Mouse (Mus musculus) urinary bladder, postnatal 4 days (tissue): ENCODE measurements around the gene Nr3c2.
A peak's percentile ranks its signal among the peaks of the same experiment; 100 is the strongest.

Experiments
- DNase-seq, 2 experiments: peaks; one replicate each; pipeline ENCODE4 v3.0.0; 2021 to 2022; ENCODE audit warnings: low spot score in 2 of 2

Nr3c2 gene

GRCm38 (mm10) chr8:77250094-77250493, 350.9 kb downstream of the Nr3c2 start:
- DNase-seq: no peak

DNA sequence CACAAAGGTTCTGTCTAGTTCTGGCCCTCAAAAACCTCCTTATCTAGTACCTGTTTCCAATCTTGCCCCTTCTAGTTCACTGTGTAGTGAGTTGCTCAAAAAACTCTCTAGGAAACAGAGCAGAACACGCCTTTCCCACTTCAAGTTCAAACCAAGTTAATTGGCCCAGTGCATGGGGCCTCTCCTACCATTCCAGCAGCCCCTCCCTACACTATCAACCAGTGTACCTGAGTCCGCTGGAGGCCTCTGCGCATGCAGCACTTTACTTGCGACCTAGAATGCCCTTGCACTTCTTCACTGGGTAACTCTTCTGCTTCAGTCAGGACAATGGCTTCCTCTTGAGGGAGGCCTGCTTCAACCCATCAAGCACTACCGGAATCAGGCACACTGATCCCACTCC, 351.9 kb downstream of the Nr3c2 start:
- DNase-seq: no peak

DNA sequence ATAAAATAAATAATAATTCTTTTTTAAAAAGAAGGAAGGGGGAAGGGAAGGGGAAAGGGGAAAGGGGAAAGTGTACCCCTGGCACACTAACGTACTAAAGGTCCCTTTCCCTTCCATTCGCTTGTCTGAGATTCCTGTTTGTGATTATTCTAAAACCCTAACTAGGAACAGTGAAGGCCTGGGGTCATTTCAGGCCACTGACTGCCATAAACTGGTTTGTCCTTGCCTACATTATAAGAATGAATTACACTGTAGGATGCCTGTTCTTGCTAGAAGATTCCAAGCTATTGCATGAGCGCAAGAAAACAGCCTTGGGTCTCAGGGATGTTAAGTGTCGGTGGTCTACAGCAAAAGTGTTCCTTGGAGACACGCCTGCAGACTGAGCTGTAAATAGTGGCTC, 355.2 kb downstream of the Nr3c2 start:
- DNase-seq: no peak

DNA sequence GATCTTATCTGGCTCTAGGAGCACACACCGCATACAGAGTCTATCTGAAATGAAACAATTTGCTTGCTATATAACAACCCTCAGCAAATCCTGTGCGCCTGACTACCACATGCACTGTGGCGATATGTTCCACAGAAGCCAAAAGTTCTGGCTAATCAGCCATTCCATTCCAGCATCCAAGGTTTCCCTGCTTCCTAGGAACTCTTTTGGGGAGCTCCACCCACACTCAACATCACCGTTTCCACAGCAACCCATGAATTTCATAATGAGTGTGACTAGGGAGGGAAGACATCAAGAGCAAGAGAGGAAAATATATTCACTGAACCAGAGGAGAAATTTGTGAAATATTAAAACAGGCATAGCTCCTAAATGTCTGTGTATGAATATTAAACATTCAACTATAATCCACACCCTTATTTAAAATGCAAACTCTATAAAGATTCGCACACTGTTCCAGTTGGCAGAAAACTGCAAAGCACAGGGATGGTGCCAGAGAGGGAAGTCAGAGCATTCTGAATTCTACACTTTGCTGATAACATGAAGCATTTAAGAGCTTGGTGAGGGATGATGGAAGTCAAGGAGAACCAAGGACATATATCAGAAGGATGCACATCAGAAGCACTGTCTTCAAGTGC, 357.3 kb downstream of the Nr3c2 start:
- DNase-seq: no peak

GRCm38 (mm10) chr8:77257085-77257451, 357.8 kb downstream of the Nr3c2 start:
- DNase-seq: no peak

GRCm38 (mm10) chr8:77261215-77261614, 362.0 kb downstream of the Nr3c2 start:
- no peak for DNase-seq

- no peak for DNase-seq
Measured at GRCm38 (mm10) chr8:77262216-77263009, 363.2 kb downstream of the Nr3c2 start.

DNA sequence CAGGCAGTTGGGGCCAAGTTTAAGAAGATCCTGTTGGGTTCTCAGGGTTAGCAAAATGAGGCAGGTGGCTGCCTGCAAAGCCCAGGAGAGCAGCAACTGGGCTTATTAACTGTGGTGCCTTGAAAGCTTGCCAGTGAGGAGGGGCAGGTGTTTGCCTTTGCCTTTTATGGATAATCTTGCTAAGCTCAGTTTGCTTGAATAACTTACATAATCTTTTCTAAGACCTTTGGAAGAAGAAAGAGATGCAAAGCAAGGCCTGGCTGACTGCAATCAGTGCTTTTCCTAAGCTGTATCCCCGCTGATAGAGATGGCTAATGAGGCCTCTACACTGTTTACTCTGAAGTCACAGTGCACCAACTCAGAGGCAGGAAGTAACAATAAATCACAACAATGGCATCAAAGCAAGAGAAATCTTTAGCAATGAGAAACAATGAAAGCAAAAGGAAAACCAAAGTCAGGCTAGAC, 368.7 kb downstream of the Nr3c2 start:
- DNase-seq: no peak

- no peak for DNase-seq
Measured at GRCm38 (mm10) chr8:77272136-77272535, 372.9 kb downstream of the Nr3c2 start.

DNA sequence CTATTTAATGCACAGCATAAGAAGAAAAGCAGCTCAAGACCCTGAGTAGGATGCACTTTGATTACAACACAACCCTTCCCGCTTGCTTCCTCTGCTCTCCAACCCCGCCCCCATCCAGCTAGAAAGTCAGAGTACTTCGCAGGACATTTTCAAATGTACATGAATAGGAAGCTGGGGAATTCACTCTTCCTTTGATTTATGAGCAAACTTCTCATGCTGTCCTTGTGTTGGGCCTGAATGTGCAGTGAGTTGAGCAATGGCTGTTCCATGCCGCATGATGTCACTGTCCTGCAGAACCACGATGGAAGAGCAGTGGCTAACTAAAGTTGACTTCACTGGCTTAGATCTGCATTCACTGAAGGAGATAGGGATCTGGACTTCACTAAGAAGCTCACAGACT, 376.3 kb downstream of the Nr3c2 start:
- no peak for DNase-seq

DNA sequence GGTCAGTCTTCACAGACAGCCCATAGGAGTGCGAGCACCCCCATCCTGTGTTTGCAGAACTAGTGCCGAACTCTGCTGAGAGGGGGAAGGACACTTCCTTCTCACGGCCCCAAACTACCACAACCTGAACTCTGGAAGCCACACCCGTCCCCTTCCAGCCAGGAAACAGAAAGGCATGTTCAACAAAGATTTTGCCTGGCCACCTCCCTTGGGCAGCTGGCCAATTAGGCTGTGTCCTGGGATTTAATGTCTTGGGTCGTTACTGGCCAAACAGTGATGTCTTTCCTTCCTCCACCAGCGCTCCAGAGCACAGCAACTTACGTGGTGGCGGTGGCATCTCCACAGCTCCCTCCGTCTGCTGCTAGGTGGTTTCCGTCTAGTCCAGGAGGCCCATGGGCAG, 377.6 kb downstream of the Nr3c2 start:
- DNase-seq: peak in 1 of 2 experiments; percentile 19

- DNase-seq: no peak
Measured at GRCm38 (mm10) chr8:77278246-77278645, 379.0 kb downstream of the Nr3c2 start.

GRCm38 (mm10) chr8:77279977-77280376, 380.7 kb downstream of the Nr3c2 start:
- DNase-seq: no peak

GRCm38 (mm10) chr8:77282605-77283236, 383.5 kb downstream of the Nr3c2 start:
- DNase-seq: no peak

- DNase-seq: no peak
Measured at GRCm38 (mm10) chr8:77284473-77284872, 385.2 kb downstream of the Nr3c2 start.

- DNase-seq: no peak
Measured at GRCm38 (mm10) chr8:77288065-77288464, 388.8 kb downstream of the Nr3c2 start.

DNA sequence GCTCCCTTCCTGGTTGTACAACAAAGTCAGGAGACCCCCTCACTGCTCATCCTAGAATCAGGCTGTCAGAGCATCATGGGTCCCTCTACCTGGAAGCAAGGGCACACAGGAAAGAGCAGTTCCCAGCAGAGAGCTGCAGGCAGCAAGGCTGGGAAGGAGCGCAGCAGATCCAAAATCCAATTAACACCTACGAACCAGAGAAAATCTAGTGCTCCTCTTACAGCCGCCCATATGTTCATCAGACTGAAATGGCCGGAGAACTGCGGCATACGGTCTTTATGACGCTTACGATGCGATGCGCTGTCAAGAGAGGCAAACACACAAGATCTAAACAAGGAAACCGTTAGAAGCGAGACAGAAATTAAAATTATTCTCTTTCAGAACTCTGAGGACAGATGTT, 389.2 kb downstream of the Nr3c2 start:
- DNase-seq: no peak

GRCm38 (mm10) chr8:77292120-77292519, 392.9 kb downstream of the Nr3c2 start:
- no peak for DNase-seq

DNA sequence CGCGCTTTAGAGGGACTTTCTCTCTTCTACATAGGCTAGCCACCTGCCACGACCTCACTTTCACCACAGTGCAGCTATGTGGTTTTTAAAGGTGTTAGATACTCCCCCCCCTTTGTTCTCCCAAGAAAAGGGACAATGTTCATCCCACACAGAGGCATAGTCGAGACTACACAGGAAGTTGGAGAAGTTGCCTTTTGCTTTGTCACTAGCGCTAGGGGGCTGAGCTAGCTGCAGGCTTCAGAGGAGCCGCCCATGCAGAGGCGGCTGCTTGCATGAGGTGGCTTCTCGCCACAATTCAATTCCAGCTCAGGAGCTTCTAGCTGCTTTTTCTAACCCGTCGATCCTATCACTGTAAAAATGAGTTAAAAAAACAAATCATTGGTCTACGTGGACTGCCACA, 393.4 kb downstream of the Nr3c2 start:
- DNase-seq: no peak

DNA sequence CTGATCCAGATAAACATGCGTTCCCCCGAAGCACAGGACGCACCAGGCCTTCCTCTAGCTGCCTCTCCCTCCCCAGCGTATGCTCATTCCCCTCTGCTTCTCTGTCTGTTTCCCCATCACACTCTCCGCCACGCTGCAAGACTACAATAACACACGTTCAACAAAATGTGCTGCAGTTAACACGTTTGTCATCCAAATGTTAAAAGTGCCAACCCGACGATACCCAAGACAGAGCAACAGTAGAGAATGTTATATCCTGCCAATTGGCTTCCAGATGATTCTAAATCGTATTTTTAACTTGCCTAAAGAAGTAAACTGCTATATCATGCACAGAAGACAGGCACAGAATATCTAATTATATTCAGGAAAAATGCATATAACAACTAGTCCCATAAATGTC, 395.4 kb downstream of the Nr3c2 start:
- DNase-seq: no peak
